Mouse (Mus musculus) ovary, postnatal 36 days (tissue): Measurements from ENCODE around the gene Gm45521.
"Not testable (repeated sequence)": the region's sequence is repeated elsewhere in the genome, so short reads cannot be mapped to it uniquely, and the experiment has no call there.

Experiments
- DNase-seq: peaks from one replicate; pipeline ENCODE4 v3.0.0; 2022; ENCODE audit warnings: low spot score, mixed read lengths

The Gm45521 gene

GRCm38 (mm10) chr14:8000247-8000646 lies 43.2 kb downstream of the Gm45521 start:
- DNase-seq = no peak

- DNase-seq = no peak
These were observed 44.0 kb downstream of the Gm45521 start for GRCm38 (mm10) chr14:8000831-8001685.

GRCm38 (mm10) chr14:8002432-8003092 lies 45.5 kb downstream of the Gm45521 start, which contains the start of gene Abhd6:
Abhd6 (plus strand) TSS chr14:8002902.
- DNase-seq = peak; percentile 87

GRCm38 (mm10) chr14:8003093-8003670 lies 46.1 kb downstream of the Gm45521 start:
- DNase-seq = peak; percentile 40

- DNase-seq = no peak
These were observed 46.9 kb downstream of the Gm45521 start for GRCm38 (mm10) chr14:8003727-8004670.

GRCm38 (mm10) chr14:8006061-8006460 lies 49.0 kb downstream of the Gm45521 start:
- not testable (repeated sequence) for DNase-seq

- DNase-seq = peak; percentile 25
These were observed 50.0 kb downstream of the Gm45521 start for GRCm38 (mm10) chr14:8007084-8007483.

GRCm38 (mm10) chr14:8007486-8007885 lies 50.4 kb downstream of the Gm45521 start:
- DNase-seq = no peak

GRCm38 (mm10) chr14:8007923-8008322 lies 50.8 kb downstream of the Gm45521 start:
- DNase-seq = no peak
